Mouse (Mus musculus): ENCODE results near the gene Rptor. TPM values are rescaled to one million over a fixed set of nuclear protein-coding genes. Genes with fewer than 3 reads are reported as not detected.

Rptor gene
- total RNA-seq, 1 experiment from 2014 or later, result 62.6 TPM

DNA sequence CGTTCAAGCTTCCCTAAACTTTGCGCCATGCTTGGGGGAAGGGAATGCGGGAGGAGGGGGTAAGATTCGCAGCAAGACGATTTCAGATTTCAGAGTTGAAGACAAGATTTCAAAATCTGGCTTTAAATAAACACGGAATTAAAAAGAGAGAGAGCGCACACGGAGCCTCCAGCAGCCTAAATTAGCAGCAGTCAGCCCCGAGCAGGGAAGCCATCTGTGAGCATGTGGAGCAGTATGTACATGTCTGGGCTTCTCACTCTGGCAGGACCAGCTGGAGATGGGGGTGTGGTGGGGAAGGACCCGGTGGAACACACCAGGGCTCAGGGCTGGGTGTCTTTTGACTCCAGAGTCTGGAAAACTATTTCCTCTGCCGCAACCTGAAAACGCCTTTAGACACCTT lies 334.5 kb downstream of the Rptor start:
- DNase-seq, result no peak

DNA sequence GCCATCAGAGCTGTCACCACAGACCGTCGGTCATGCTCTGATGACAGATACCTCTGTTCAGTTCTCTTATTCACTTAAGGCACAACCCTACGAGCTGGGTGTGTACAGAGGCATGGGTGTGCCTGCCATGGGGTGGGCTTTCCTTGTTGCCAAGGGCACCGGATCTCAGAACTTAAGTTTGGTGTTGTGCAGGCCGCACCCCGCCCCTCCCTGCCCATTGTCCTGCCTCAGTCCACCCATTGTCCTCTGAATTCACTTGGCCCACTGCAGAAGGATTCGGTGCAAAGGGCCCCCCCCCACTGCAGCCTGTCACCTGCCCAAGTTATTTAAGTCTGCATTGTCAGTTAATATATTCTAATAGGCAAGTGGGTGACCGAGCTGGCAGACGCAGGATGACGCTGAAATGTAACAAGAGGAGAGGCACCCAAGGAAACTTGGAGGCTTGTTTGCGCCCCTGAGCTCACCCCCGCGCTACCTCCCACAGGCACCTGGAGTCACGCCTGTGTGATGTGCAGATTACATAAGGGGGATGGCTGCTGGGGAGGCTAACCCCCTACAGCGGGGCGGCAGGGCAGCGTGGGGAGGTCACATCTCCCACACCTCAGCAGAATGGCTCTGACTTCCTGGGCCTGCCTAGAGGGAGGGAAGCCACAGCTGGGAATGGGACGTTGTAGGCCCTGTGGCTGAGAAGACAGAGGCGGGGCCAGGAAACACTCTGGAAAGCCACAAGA lies 335.2 kb downstream of the Rptor start:
- no peak for DNase-seq

DNA sequence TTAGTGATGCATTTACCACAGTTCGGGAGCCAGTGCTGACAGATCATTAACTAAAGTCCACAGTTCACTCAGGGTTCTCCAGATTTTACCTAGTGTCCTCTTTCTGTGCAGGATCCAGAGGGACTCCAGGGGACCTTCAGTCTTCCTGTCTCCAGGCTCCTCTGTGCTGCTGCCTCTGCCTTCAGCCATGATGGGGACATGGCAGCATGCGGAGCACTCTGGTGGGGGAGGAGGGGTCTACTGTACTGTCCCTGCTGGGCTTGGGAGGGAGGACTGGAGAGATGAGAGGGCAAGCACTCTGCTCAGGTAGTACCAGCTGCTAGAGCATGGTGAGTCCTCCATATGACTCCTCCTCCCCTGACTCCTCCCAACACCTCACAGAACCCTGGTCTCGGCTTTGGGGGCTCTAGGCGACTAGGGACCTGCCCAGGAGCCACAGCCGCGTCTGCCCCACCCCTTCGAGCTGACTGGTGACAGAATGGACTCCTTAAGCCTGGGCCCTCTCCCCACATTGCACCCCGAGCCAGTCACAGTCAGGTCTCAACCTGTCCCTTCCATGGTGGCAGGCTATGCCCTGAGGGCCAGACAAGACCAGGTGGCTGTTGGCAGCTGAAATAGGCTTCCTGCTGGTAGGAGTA lies 336.5 kb downstream of the Rptor start:
- DNase-seq, result no peak

DNA sequence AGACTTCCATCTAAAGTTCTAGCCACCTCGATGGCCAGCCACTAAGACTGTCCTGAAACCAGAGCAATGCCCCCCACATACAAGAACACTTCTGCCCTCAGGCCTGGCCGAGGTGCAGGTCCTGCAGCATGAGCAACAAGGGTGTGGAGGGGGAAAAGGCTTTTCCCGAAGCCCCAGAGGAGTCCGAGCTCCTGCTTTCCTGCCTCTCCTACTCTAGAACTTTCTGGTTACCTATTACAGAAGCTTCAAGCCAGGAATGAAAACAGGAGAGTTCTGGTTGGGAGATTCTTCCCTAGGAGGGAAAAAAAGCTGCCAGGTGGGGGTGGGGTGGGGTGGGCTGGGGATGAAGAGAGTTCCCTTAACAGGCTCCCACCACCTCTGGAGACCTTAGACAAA lies 337.0 kb downstream of the Rptor start:
- DNase-seq, result no peak

DNA sequence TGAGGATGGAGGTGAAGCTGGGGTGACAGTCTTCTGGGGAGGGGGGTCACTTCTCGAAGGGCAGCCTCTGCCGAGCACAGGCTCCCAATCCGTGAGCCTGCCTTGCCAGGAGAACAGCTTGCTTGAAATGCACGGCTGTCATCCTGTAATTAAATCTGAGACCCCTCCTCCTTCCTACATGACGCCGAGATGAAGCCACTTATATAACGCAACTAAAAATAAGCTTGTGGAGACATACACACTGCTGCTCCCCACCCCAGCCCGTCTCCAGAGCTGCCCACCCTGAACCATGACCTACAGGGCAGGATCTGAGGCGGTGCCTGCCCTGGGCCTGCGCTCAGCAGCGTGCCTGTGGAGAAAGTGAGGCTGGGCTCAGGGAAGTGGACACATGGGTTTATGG lies 337.4 kb downstream of the Rptor start:
- no peak for DNase-seq

DNA sequence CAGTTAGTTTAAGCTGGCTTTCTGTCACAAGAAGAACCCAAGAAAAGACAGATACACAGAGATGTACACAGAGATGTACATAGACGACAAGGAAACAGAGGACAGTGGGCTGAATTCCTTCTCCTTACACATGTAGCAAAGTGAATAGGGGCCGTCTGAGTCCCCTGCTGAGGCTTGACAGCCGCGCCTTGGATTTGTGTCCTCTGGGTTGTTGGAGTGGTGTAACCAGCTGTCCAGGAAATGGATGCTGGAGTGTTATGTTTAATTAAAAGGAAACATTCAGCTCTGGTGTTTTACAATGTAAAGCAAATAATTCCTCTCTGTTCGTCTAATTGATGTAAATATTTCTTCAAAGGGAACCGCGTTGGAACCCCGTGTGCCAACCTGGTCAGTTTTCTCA lies 339.1 kb downstream of the Rptor start:
- DNase-seq, result no peak

DNA sequence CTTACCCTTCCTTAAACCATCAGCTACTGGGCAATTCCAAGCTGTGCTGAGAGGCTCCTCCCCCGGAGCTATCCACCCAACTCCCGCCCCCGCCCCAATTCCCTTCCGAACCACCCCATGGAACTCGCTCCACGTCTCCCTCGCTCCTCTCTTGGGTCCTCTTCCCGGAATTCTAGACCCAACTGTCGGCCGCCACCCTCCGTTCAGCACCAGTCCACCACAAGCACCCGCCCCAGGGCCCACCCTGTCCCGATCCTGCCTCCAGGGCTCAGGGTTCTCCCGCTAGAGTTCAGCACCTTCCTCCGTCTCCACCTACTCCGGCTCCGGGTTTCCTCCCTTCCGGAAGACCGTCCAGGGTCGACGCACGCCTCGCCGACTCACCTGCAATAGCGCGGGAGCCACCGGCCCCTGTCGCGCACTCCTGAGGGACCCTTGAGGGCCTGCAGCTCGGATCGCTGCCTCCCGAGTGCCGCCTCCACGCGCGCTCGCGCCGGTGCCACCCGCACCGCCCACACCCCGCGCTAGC lies 339.6 kb downstream of the Rptor start:
- DNase-seq, result peak; percentile 31

DNA sequence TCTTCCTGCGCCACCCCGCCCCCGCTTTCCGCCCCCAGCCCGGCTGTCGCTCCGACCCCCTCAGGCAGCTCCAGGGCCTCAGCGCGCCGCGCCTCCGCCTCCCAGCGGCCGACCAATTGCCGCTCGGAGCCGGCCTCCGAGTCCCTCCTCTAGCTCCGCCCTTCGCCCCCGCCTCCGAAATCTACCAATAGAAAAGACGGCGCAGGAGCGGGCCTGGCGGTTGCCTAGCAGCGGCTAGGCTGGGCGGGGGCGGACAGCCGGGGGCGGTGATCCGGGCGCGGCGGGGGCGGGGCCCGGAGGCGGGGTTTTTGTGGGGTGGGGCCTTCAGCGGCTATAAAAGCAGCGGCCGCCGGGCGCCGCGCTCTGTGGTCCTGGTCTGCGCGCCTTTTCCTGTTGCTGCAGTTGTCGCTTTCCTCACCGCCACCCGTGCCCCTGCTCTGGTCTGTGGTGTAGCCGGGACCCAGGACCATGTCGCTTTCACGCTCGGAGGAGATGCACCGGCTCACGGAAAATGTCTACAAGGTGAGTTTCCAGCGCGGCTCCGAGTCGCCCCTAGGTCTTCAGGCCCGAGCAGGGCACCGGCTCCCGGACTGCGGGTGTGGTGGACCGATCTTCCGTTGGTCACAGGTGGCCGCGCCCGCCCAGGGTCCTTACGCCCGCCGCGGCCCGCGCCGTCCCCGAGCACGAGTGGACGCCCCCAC lies 340.2 kb downstream of the Rptor start, which contains the start of gene Baiap2:
Baiap2 (plus strand) TSS at position 37 of the 701 bp plus-strand sequence.
- peak; percentile 100 for DNase-seq

DNA sequence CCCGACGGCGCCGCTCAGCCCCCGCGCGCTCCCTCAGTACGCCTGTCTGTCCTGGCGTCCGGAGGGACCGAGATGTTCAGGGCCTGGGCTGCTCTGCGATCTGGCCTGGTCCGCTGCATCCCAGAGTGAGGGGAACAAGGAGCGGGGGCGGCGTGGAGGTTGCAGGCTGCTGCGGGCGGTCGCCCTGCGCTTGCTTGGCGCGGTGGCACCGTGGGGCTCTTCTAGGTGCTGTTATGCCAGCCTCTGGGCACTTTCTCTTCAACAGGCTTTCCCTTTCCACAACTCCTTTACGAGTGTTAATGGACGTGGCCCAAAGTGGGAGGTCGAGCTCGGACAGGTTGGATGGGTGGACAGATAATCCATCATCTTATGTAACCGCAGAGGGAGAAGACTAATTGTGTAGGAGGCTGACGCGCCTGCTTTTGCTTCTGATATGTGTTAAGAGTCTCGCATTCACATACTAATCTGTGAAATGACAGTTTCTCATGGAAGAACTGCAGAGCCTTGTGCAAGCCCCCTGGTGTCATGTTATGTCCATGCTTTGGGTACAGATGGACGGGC lies 340.8 kb downstream of the Rptor start:
- DNase-seq, result peak; percentile 48

DNA sequence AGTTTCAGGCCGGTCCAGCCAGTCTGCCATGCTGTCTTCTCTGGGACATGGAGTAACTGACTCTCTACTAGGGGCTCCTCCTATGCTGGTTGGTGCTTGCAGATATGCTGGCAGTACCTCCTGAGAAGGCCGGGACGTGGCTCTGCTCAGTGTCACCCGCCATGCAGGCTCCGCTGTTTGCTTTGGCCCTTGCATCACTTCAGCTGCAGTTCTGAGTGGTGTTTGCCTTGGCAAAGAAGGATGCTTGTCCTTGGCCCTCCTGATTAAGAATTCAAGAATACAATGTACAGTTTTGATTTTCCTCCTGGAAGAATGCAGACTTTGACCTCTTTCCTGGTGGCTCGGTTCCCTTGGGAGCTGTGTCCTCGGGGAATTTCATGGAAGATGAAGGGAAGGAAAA lies 342.6 kb downstream of the Rptor start:
- peak; percentile 39 for DNase-seq

DNA sequence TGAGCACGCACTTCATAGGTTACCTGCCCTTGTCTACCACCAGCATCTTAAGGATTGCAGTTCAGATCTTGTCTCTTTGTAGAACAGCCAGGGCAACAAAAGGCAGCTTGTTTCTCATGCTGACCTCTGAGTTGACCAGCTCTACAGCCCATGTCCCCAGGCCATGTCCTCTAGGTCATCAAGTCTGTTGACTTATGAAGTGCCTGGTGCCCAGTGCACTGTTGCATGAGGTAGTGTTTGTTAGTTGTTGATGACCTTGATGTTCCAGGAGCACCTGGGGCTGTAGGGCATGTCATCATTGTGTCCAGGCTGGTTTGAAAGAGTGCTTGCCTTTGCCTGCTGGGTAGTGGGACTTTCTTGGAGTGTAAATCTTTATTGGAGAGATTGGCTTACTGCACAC lies 344.7 kb downstream of the Rptor start:
- no peak for DNase-seq

DNA sequence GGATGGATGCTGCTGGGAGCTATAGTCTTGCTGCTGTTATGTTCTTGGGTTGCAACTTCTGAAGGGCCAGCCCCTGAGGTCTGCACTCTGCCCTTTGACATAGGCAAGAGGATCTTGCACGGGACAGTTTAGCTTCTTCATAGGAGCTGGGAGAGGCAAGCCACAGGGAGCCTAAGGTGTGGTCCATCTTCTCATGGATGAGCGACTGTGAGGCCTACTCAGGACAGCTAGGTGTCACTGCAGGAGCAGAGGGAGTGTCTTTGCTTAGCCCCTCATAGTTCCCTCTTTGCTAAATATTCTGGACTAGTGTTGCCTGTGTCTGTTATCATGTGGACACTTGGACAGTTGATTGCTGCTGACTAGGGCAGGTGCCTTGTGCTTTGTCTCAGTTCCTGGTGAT lies 345.2 kb downstream of the Rptor start:
- DNase-seq, result no peak

DNA sequence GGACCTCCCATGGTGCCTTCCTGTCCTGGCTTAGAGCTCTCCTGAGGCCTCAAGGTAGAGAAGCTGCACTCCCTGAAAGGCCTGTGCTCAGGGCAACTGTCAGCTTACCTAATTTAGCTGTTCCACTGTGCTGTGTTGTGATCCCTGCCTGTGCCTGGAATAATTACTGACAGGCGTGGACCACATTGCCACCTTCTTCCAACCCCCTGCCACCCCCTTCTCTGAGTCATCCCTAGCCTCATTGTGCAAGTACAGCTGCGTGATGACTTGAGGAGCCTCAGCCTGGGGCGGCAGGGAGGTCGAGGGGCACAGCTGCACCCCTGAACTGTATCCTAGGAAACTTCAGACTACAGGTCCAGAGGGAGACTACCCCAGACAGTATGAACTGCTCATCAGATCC lies 345.6 kb downstream of the Rptor start:
- DNase-seq, result no peak

DNA sequence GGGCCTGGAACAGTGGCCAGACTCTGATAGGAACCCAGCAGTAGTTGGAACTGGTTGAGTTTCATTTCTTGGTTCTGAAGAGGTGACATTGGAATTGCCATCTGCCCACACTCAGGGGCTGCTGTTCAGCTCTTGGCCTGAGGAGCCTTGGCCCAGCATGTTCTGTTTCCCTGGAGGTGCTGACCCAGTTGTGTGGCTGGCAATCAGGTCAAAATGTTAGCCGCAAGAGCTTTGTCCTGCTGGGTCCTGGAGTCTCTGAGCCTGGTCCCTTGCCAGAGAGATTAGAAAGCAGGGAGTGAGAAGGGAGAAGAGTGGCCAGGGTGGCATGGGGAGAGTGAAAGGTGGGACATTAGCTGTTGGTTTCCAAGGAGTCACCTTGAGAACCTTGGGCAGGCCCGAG lies 346.1 kb downstream of the Rptor start:
- no peak for DNase-seq

Other genes with a start within 250 kb of the Rptor start
- 21.6 and 26.9 TPM in 2 replicates for gene Sgsh, start 247.4 kb upstream of the Rptor start, total RNA-seq (2021)
- 9.5 and 13.1 TPM in 2 replicates for gene Slc26a11, start 247.3 kb upstream of the Rptor start, total RNA-seq (2021)
- gene Rnf213, start 209.8 kb upstream of the Rptor start, total RNA-seq (2021), result 36.8 and 46.2 TPM in 2 replicates
- gene Endov, start 111.6 kb upstream of the Rptor start, total RNA-seq (2021), result 18.7 and 28.9 TPM in 2 replicates
- 2.1 and 2.9 TPM in 2 replicates for gene Nptx1, start 55.2 kb upstream of the Rptor start, total RNA-seq (2021)